Mouse (Mus musculus): ENCODE measurements at regions not wholly inside any gene's neighbourhood (a gene's known extent, or its start where the extent isn't known, plus 50 kb on each side); places are given as distances from the start of the nearest gene placed in this dataset.
A peak's percentile ranks its signal among the peaks of the same experiment; 100 is the strongest.

GRCm38 (mm10) chr2:105484496-105484895, 85.4 kb upstream of the Rcn1 start:
- TF ChIP-seq CTCF (conservative IDR thresholded peaks at IDR 0.05; ENCODE audit: low read length) (no peak), NANOG (IDR thresholded peaks at IDR 0.05; ENCODE audit: borderline replicate concordance, low read length) (no peak), POU5F1 (IDR thresholded peaks at IDR 0.05; ENCODE audit: borderline replicate concordance, low read length) (no peak)
- no peaks in the 10 kb centered on the region for H3K9me3 ChIP-seq (ENCODE audit: low read length)
- no peaks in the 10 kb centered on the region for H3K27me3 ChIP-seq (ENCODE audit: insufficient read depth, low read length)
- no peaks in the 10 kb centered on the region for H3K4me1 ChIP-seq (replicated peaks; ENCODE audit: low read depth, low read length)
- no peak overlapping the region for H3K4me3 ChIP-seq (replicated peaks; ENCODE audit: low read length)
- H3K36me3 ChIP-seq (ENCODE audit: insufficient read depth, low read length) = no peaks in the 10 kb centered on the region

DNA sequence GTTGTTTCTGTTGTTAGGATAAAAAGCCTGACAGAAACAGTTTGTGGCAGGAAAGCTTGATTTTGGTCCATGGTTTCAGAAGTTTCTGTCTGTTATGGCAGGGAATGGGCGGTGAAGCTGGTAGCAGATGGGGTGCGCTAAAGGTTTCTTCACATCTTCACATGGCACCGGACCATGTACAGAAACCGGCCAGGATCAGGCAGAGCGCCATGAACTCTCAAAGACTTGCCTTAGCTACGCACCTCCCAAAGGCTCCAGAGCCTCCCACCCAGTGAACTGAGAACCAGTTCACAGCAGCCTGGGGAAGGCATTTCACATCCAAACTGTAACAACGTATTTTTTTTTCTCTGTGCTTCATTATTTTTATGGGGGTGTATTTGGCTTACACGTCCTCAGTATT, 86.2 kb upstream of the Rcn1 start:
- no peak overlapping the region for H3K4me3 ChIP-seq (replicated peaks; ENCODE audit: low read length)
- no peaks in the 10 kb centered on the region; the same call in 1 of the 2 replicates for H3K27me3 ChIP-seq (ENCODE audit: insufficient read depth, low read length)
- no peak for TF ChIP-seq CTCF (conservative IDR thresholded peaks at IDR 0.05; ENCODE audit: low read length)
- TF ChIP-seq POU5F1 (IDR thresholded peaks at IDR 0.05; ENCODE audit: borderline replicate concordance, low read length) = no peak
- no peak for TF ChIP-seq NANOG (IDR thresholded peaks at IDR 0.05; ENCODE audit: borderline replicate concordance, low read length)
- no peaks in the 10 kb centered on the region for H3K36me3 ChIP-seq (ENCODE audit: insufficient read depth, low read length)
- no peaks in the 10 kb centered on the region for H3K4me1 ChIP-seq (replicated peaks; ENCODE audit: low read depth, low read length)
- no peaks in the 10 kb centered on the region for H3K9me3 ChIP-seq (ENCODE audit: low read length)

- H3K4me3 ChIP-seq (replicated peaks; ENCODE audit: low read length) = no peak overlapping the region
- H3K4me1 ChIP-seq (replicated peaks; ENCODE audit: low read depth, low read length) = no peaks in the 10 kb centered on the region
- no peaks in the 10 kb centered on the region for H3K36me3 ChIP-seq (ENCODE audit: insufficient read depth, low read length)
- H3K9me3 ChIP-seq (ENCODE audit: low read length) = no peaks in the 10 kb centered on the region
- 0 out of 2 replicates have a peak, but pooled peaks cover under 1% of the 10 kb centered on the region for H3K27me3 ChIP-seq (ENCODE audit: insufficient read depth, low read length)
- TF ChIP-seq POU5F1 (IDR thresholded peaks at IDR 0.05; ENCODE audit: borderline replicate concordance, low read length) (no peak), CTCF (conservative IDR thresholded peaks at IDR 0.05; ENCODE audit: low read length) (no peak), NANOG (IDR thresholded peaks at IDR 0.05; ENCODE audit: borderline replicate concordance, low read length) (no peak)
These were observed 96.7 kb upstream of the Rcn1 start for GRCm38 (mm10) chr2:105495796-105496195.

DNA sequence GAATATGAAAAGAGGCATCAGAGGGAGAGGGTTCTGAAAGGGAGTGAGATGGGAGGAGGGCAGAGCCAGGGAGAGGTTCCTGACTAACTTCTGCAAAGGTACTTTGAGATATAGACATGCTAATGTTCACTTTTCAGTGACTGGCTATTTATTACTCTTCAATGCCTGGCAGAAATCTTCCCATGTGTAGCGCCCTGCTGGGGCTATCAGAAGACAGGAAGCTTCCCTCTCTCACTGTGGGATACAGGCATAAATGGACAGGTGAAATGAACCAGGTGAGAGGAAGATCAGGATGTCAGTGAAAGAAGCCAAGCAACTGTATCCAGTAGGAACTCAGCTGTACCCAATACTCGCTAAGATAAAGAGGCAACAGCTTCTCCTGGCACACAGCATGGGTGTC, 105.1 kb upstream of the Rcn1 start:
- Histone ChIP-seq H3K9me3 (ENCODE audit: low read length) (no peaks in the 10 kb centered on the region), H3K4me1 (replicated peaks; ENCODE audit: low read depth, low read length) (peaks cover 9% of the 10 kb centered on the region), H3K27me3 (ENCODE audit: insufficient read depth, low read length) (no peaks in the 10 kb centered on the region), H3K36me3 (ENCODE audit: insufficient read depth, low read length) (no peaks in the 10 kb centered on the region), H3K4me3 (replicated peaks; ENCODE audit: low read length) (no peak overlapping the region)
- TF ChIP-seq NANOG (IDR thresholded peaks at IDR 0.05; ENCODE audit: borderline replicate concordance, low read length) = peak; percentile 58
- TF ChIP-seq POU5F1 (IDR thresholded peaks at IDR 0.05; ENCODE audit: borderline replicate concordance, low read length) = no peak

DNA sequence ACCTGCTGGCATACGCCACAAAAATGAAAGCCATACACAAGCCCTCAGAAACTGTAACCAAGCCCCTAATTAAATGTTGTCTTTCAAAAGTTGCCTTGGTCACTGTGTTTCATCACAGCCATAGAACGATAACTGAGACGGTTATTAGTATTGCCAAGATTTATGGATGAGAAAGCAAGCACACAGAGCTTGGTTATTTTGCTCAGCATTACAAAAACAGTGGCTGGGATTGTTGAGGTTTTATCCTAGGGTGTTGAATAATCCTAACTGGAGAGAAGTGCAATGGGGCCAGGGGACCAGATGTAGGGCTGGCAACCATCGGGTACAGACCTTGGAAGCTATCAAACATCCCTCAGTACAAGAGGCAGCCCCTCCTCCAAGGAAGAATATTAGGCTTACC, 106.4 kb upstream of the Rcn1 start:
- H3K36me3 ChIP-seq (ENCODE audit: insufficient read depth, low read length) = no peaks in the 10 kb centered on the region
- TF ChIP-seq CTCF (conservative IDR thresholded peaks at IDR 0.05; ENCODE audit: low read length) (no peak), POU5F1 (IDR thresholded peaks at IDR 0.05; ENCODE audit: borderline replicate concordance, low read length) (no peak)
- H3K9me3 ChIP-seq (ENCODE audit: low read length) = no peaks in the 10 kb centered on the region
- peaks cover 12% of the 10 kb centered on the region for H3K4me1 ChIP-seq (replicated peaks; ENCODE audit: low read depth, low read length)
- H3K4me3 ChIP-seq (replicated peaks; ENCODE audit: low read length) = no peak overlapping the region
- no peaks in the 10 kb centered on the region for H3K27me3 ChIP-seq (ENCODE audit: insufficient read depth, low read length)

GRCm38 (mm10) chr2:105507160-105507559, 108.0 kb upstream of the Rcn1 start:
- no peaks in the 10 kb centered on the region for H3K9me3 ChIP-seq (ENCODE audit: low read length)
- peaks cover 20% of the 10 kb centered on the region for H3K4me1 ChIP-seq (replicated peaks; ENCODE audit: low read depth, low read length)
- H3K36me3 ChIP-seq (ENCODE audit: insufficient read depth, low read length) = no peaks in the 10 kb centered on the region
- no peaks in the 10 kb centered on the region for H3K27me3 ChIP-seq (ENCODE audit: insufficient read depth, low read length)
- TF ChIP-seq POU5F1 (IDR thresholded peaks at IDR 0.05; ENCODE audit: borderline replicate concordance, low read length) (no peak), NANOG (IDR thresholded peaks at IDR 0.05; ENCODE audit: borderline replicate concordance, low read length) (no peak), CTCF (conservative IDR thresholded peaks at IDR 0.05; ENCODE audit: low read length) (no peak)
- H3K4me3 ChIP-seq (replicated peaks; ENCODE audit: low read length) = no peak overlapping the region

- TF ChIP-seq NANOG (IDR thresholded peaks at IDR 0.05; ENCODE audit: borderline replicate concordance, low read length) (no peak), POU5F1 (IDR thresholded peaks at IDR 0.05; ENCODE audit: borderline replicate concordance, low read length) (no peak)
- peak overlapping the region; percentile 81 for H3K4me3 ChIP-seq (replicated peaks; ENCODE audit: low read length)
- H3K9me3 ChIP-seq (ENCODE audit: low read length) = peaks cover 7% of the 10 kb centered on the region; the same call in 1 of the 2 replicates
- no peaks in the 10 kb centered on the region for H3K27me3 ChIP-seq (ENCODE audit: insufficient read depth, low read length)
- H3K4me1 ChIP-seq (replicated peaks; ENCODE audit: low read depth, low read length) = peaks cover 12% of the 10 kb centered on the region
- H3K36me3 ChIP-seq (ENCODE audit: insufficient read depth, low read length) = no peaks in the 10 kb centered on the region
These were observed 111.7 kb upstream of the Rcn1 start for GRCm38 (mm10) chr2:105510816-105511215.

- Histone ChIP-seq H3K9me3 (ENCODE audit: low read length) (peaks cover 7% of the 10 kb centered on the region; the same call in 1 of the 2 replicates), H3K27me3 (ENCODE audit: insufficient read depth, low read length) (no peaks in the 10 kb centered on the region), H3K4me1 (replicated peaks; ENCODE audit: low read depth, low read length) (peaks cover 12% of the 10 kb centered on the region), H3K36me3 (ENCODE audit: insufficient read depth, low read length) (no peaks in the 10 kb centered on the region), H3K4me3 (replicated peaks; ENCODE audit: low read length) (peak overlapping the region; percentile 81)
- TF ChIP-seq POU5F1 (IDR thresholded peaks at IDR 0.05; ENCODE audit: borderline replicate concordance, low read length) (no peak), CTCF (conservative IDR thresholded peaks at IDR 0.05; ENCODE audit: low read length) (no peak), NANOG (IDR thresholded peaks at IDR 0.05; ENCODE audit: borderline replicate concordance, low read length) (no peak)
These were observed 112.6 kb upstream of the Rcn1 start for GRCm38 (mm10) chr2:105511690-105512089.

GRCm38 (mm10) chr2:105514226-105514625, 115.1 kb upstream of the Rcn1 start:
- Histone ChIP-seq H3K9me3 (ENCODE audit: low read length) (peaks cover 7% of the 10 kb centered on the region; the same call in 1 of the 2 replicates), H3K36me3 (ENCODE audit: insufficient read depth, low read length) (no peaks in the 10 kb centered on the region), H3K27me3 (ENCODE audit: insufficient read depth, low read length) (no peaks in the 10 kb centered on the region), H3K4me1 (replicated peaks; ENCODE audit: low read depth, low read length) (peaks cover 12% of the 10 kb centered on the region), H3K4me3 (replicated peaks; ENCODE audit: low read length) (no peak overlapping the region)
- no peak for TF ChIP-seq POU5F1 (IDR thresholded peaks at IDR 0.05; ENCODE audit: borderline replicate concordance, low read length)
- TF ChIP-seq CTCF (conservative IDR thresholded peaks at IDR 0.05; ENCODE audit: low read length) = no peak
- TF ChIP-seq NANOG (IDR thresholded peaks at IDR 0.05; ENCODE audit: borderline replicate concordance, low read length) = no peak

Measured in E14TG2a.4 (cell line).